Mouse (Mus musculus) B cell, adult (primary cell): ENCODE results near the gene Gng10. TPM values are rescaled to one million over a fixed set of nuclear protein-coding genes. Genes with fewer than 3 reads are reported as not detected.

Experiments used
- total RNA-seq: library from RNA; stranded (reverse); gene quantifications from 4 replicates; pipeline ENCODE4 v1.2.4, GENCODE M21; 2023; ENCODE audit not compliant: inconsistent age

Gene Gng10
- total RNA-seq = 54.0 to 70.8 TPM (median 64.8 TPM) in 4 replicates

DNA sequence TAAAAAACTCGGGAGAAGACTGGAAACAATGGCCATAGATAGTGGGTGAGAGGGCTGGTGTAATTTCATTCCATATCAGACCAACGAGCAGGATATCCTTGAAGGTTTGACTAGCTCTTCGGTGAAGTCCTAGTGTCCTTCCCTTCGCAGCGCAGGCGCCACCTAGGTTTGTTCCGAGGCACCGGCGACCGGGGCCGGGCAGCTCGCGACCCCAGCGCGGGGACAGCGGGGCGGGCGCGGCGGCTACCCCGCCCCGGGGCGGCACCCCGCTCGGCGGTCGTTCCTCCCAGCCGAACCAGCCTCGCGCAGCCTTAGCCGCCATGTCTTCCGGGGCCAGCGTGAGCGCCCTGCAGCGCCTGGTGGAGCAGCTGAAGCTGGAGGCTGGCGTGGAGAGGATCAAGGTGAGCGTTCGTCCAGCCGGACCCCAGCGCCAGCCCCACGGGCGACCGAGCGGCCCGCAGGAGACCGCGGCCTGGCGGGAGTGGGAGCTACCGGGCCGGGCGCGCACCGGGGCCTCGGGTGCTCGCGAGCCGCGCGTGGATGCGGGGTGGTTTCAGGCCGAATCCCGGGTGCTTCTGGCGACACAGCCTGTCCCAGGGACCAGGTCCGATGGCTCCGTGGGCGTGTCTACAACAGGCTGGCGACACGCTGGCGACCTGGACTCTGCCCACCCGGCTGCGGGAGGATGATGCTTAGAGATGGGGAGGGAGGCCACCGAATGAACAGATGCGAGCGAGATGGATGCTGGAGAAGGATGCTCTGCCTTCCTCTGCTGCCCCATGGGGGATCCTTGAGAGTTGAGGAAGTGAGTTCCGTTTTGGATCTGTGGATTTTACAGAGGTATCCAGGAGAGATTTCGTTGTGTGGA, at the start of gene Gng10:
Gng10 (plus strand) TSS at position 171 of the 868 bp plus-strand sequence.

DNA sequence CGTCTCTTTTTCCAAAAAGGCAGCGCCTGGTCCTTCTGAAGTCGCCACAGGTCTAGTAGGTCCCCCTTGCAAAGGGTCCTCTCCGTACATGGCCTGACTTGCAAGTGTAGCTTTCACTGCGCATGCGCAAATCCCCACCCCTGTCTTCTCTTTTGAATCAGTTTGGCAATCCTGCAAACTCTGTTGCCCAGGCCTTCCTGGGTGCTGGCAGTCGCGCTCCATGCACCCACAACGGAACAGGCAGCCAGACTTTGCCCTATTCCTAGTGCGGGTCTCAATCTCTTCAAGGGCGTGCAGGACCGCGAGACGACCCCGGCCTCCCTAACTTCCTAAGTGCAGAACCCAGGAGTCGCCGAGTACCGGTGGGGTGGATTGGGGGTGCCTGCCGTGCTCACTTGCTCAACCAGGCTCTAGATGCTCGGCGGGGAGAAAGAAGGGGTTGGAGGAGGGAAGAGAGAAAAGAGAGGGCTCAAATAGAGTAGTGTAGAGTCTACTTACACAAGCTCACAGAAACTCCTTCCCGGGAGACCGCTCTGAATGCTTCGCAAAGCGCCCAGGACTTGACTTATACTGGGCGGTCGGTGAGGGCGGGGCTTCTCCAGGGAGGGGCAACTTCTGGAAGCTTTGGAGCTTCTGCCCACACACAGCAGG, 48.2 kb upstream of the Gng10 start, which contains the start of gene Ptgr1:
Ptgr1 (minus strand) TSS at position 580 of the 651 bp plus-strand sequence.

DNA sequence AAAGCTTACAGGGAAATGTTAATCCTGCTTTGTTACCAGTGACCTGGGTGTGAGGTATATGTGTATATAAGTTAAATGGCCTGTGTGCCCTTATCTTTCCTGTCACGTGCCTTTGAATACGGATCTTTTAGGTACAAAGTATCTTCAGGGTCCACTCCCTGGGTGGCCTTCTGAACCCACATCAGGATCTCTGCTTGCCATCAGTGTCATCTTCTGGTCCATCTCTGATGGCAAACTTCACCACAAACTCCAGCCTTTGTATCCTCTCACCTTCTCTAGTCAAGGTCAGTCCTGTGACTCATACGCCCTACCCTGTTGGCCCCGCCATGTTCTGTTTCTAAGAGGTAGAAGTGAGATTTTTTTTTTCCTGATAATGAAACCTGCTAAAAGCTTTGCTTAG, 40.1 kb upstream of the Gng10 start, which contains the start of gene Dnajc25:
Dnajc25 (plus strand) TSS at position 301 of the 400 bp plus-strand sequence.

DNA sequence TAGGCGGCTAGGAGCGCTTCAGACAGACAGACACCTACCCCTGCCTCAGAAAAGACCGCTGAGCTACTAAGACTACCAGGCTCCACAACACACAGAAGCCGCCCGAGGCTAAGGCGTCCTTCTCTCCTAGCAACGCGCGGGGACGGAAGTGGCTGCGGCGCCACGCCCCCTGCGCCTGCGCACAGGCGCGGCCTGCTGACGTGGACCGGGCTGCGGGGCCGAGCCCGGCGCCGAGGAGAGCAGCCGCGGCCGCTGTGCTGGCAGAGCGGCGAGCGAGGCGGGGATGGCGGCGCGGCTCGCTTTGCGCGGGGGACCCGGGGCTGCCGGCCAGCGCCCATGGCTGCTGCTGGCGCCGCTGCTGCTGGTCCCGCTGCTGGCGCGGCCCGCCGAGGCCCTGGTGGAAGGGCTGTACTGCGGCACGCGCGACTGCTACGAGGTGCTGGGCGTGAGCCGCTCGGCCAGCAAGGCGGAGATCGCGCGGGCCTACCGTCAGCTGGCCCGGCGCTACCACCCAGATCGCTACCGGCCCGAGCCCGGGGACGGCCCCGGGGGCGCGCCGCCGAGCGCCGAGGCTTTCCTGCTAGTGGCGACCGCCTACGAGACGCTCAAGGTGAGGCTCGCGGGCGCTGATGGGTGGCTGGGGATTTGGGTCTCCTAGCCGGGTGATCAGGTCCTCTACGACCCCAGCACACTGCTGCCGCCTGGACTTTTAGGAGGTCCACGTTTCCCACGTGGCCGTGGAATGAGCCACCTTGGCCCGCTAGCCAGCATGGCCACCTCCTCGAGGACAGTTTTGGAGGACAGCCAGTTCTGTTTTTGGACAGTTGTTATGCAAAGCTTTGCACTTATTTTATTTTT, 31.7 kb upstream of the Gng10 start, which contains the start of gene Gm20503:
Gm20503 (plus strand) TSS at position 263 of the 858 bp plus-strand sequence.

Other genes starting within 250 kb of the Gng10 start
- gene Olfr267, start 247.4 kb upstream of the Gng10 start, total RNA-seq = 0.13 to 0.36 TPM in 2 of 4 replicates, not detected in the others
- 109 to 124 TPM (median 113 TPM) in 4 replicates for gene Ecpas, start 122.3 kb upstream of the Gng10 start, total RNA-seq
- gene Zkscan16, start 91.5 kb upstream of the Gng10 start, total RNA-seq = 0.18 to 0.24 TPM (median 0.22 TPM) in 3 of 4 replicates, not detected in the other
- gene Ptgr1, start 48.0 kb upstream of the Gng10 start, total RNA-seq = 0.72 to 1.6 TPM (median 0.85 TPM) in 4 replicates
- gene Dnajc25, start 40.0 kb upstream of the Gng10 start, total RNA-seq = 9.7 to 10.8 TPM (median 10.2 TPM) in 4 replicates
- gene Gm20503, start 31.9 kb upstream of the Gng10 start, total RNA-seq = 2.4 TPM in 1 of 4 replicates, not detected in the others
- gene AI481877, start 103.9 kb downstream of the Gng10 start, total RNA-seq = not detected in 4 replicates
- 96.5 to 100 TPM (median 99.1 TPM) in 4 replicates for gene Ugcg, start 154.2 kb downstream of the Gng10 start, total RNA-seq